ENCODE assay signal across 23 mouse cellular contexts in the genomic region with DNA sequence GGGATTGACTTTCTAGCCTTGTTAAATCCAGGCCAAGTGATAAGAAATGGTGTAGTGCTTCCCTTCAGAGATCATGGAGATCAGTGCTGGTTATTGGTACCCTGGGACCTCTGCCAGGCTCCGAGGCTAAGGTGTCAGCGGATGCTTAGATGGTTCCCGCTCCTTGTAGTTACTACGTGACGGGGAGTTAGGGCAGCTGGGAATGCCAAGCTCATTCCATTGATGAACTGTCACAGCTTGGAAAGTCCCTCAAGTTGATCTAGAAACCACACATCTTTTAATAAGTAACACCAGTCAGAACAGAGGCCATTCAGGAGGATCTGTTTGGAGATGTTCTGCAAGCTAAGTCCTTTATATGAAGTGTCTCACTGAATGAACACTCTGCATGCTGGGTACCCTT. TPM values are rescaled to one million over a fixed set of nuclear protein-coding genes. Genes with fewer than 3 reads are reported as not detected.
DNase-seq lines count a peak whose midpoint lies in the region; ATAC-seq and TF ChIP-seq lines count a peak whose summit lies in the region.
"Had no signal": no experiment of that assay in that cellular context is flagged by ENCODE, and none has a peak within 500 bp of the region (broad histone marks: within the 10 kb centered on the region; RNA-seq: fewer than 3 reads in every experiment).

No protein-coding gene starts in this region.

- 49% methylated on average over 5 of the region's 5 CpGs for WGBS in lung, embryonic 14.5 days
- WGBS in forebrain, embryonic 16.5 days = 88% methylated on average over 5 of the region's 5 CpGs

- H3K4me3 ChIP-seq in lung, embryonic 14.5 days (ENCODE audit: low read depth, low read length) = no peak overlapping the region
- H3K4me3 ChIP-seq in forebrain, embryonic 16.5 days (replicated peaks; ENCODE audit: low read length) = no peak overlapping the region
- H3K4me3 ChIP-seq: embryonic facial prominence, embryonic 10.5 days; erythroblast, embryonic 14.5 days; forebrain, embryonic 10.5 days; forebrain, embryonic 15.5 days; heart, embryonic 13.5 days; hindbrain, embryonic 12.5 days had no signal

- 0 out of 2 replicates have a peak, but pooled peaks cover 4% of the 10 kb centered on the region for H3K36me3 ChIP-seq in lung, embryonic 14.5 days (ENCODE audit: insufficient read depth)
- H3K36me3 ChIP-seq in forebrain, embryonic 16.5 days (ENCODE audit: control insufficient read depth, insufficient read depth) = no peaks in the 10 kb centered on the region
- H3K36me3 ChIP-seq: forebrain, embryonic 10.5 days; forebrain, embryonic 15.5 days; G1E; heart, embryonic 13.5 days; hindbrain, embryonic 12.5 days had no signal

- H3K9ac ChIP-seq in lung, embryonic 14.5 days = no peak overlapping the region
- H3K9ac ChIP-seq in forebrain, embryonic 16.5 days (replicated peaks; ENCODE audit: low read depth, low read length) = no peak overlapping the region
- H3K9ac ChIP-seq: forebrain, embryonic 15.5 days; heart, embryonic 13.5 days; hindbrain, embryonic 12.5 days had no signal

- peak; percentile 39; the same call in 1 of the 2 replicates for ATAC-seq in lung, embryonic 14.5 days (ENCODE audit: insufficient read depth)
- no peak for ATAC-seq in forebrain, embryonic 16.5 days
- ATAC-seq: activated CD4-positive, CD25-positive, alpha-beta regulatory T cell, adult 4 months; CD4-positive, CD25-positive, alpha-beta regulatory T cell, adult 4 months; forebrain, embryonic 15.5 days; hindbrain, embryonic 16.5 days; inflammation-experienced regulatory T-cells, adult 6 months had no signal

- DNase-seq in lung, embryonic 14.5 days = peak; percentile 78
- DNase-seq in lung, postnatal 14 days = no peak
- peak; percentile 57 for DNase-seq in 3T3-L1 (ENCODE audit: low read depth, low spot score)
- peak; percentile 48 for DNase-seq in Muller cell, postnatal 12 days (ENCODE audit: inconsistent ontology term)
- DNase-seq in lung, postnatal 10 days = peak; percentile 44
- DNase-seq in natural killer cell, adult 2 months (ENCODE audit: low spot score in 2 of 2) = no peak
- DNase-seq: adrenal gland, postnatal 25 days; cerebellum, adult 2 months; cerebellum, postnatal 10 days; gastrocnemius, postnatal 25 days; heart, postnatal 4 days had no signal

- peak overlapping the region; percentile 16; the same call in 1 of the 2 replicates for H3K27ac ChIP-seq in lung, embryonic 14.5 days (ENCODE audit: low read depth)
- H3K27ac ChIP-seq in forebrain, embryonic 16.5 days (ENCODE audit: low read length) = no peak overlapping the region
- H3K27ac ChIP-seq: embryonic facial prominence, embryonic 10.5 days; forebrain, embryonic 10.5 days; forebrain, embryonic 15.5 days; heart, embryonic 13.5 days; hindbrain, embryonic 12.5 days had no signal

- no peaks in the 10 kb centered on the region for H3K27me3 ChIP-seq in lung, embryonic 14.5 days (ENCODE audit: insufficient read depth, low read length)
- peaks cover 3% of the 10 kb centered on the region; the same call in 1 of the 2 replicates for H3K27me3 ChIP-seq in forebrain, embryonic 16.5 days (replicated peaks; ENCODE audit: control insufficient read depth, insufficient read depth, low read length)
- H3K27me3 ChIP-seq: forebrain, embryonic 15.5 days; heart, embryonic 13.5 days; hindbrain, embryonic 12.5 days had no signal

- no peaks in the 10 kb centered on the region for H3K9me3 ChIP-seq in lung, embryonic 14.5 days (ENCODE audit: low read depth, low read length)
- H3K9me3 ChIP-seq in forebrain, embryonic 16.5 days (ENCODE audit: control insufficient read depth, low read length) = no peaks in the 10 kb centered on the region
- H3K9me3 ChIP-seq: embryonic facial prominence, embryonic 10.5 days; forebrain, embryonic 10.5 days; forebrain, embryonic 15.5 days; heart, embryonic 13.5 days; hindbrain, embryonic 12.5 days had no signal

- no peak for TF ChIP-seq CTCF in lung, embryonic 14.5 days (IDR thresholded peaks at IDR 0.05; ENCODE audit: low read depth)

- H3K4me2 ChIP-seq in lung, embryonic 14.5 days = no peak overlapping the region
- H3K4me2 ChIP-seq in forebrain, embryonic 16.5 days (ENCODE audit: low read length) = no peak overlapping the region
- H3K4me2 ChIP-seq: forebrain, embryonic 15.5 days; heart, embryonic 13.5 days; hindbrain, embryonic 12.5 days had no signal

- H3K4me1 ChIP-seq in lung, embryonic 14.5 days (ENCODE audit: insufficient read depth) = peaks cover 55% of the 10 kb centered on the region
- H3K4me1 ChIP-seq in forebrain, embryonic 16.5 days (replicated peaks; ENCODE audit: control insufficient read depth, insufficient read depth, low read length) = peaks cover 10% of the 10 kb centered on the region

RNA-seq across cellular contexts. Expression of a gene that starts 16.9 kb away (rescaled TPM):
- polyA plus RNA-seq in lung, embryonic 14.5 days (2014; fragmentation: Nextera tagmentation; extraction: Ambion mirVana) = 48.5 and 54.8 TPM in 2 replicates
- polyA plus RNA-seq in forebrain, embryonic 16.5 days (2015; fragmentation: Nextera tagmentation; extraction: Ambion mirVana) = 38.4 and 44.8 TPM in 2 replicates
- polyA plus RNA-seq: G1E had no signal

Comparison
In these comparisons a context has a peak if more than half of its experiments do, and no peak if none do; other contexts are left out.
1. DNase-seq: peak in lung, embryonic 14.5 days (single experiment), 3T3-L1 (single experiment), Muller cell, postnatal 12 days (single experiment) and lung, postnatal 10 days (single experiment); none in lung, postnatal 14 days (single experiment) and natural killer cell, adult 2 months (0 of 2).